Mouse (Mus musculus) skeletal muscle tissue, adult 2 months (tissue): ENCODE measurements at regions not wholly inside any gene's neighbourhood (a gene's known extent, or its start where the extent isn't known, plus 50 kb on each side); places are given as distances from the start of the nearest gene placed in this dataset.
"Not testable (repeated sequence)": the region's sequence is repeated elsewhere in the genome, so short reads cannot be mapped to it uniquely, and the experiment has no call there.

ENCODE experiments used
- DNase-seq: peaks from one replicate; pipeline ENCODE4 v3.0.0-alpha.2; 2012; ENCODE audit warnings: low read depth, low spot score

GRCm38 (mm10) chr13:27945062-27945461, 71.0 kb upstream of the Prl4a1 start:
- peak; percentile 2 for DNase-seq

GRCm38 (mm10) chr13:27960421-27960820, 55.6 kb upstream of the Prl4a1 start:
- DNase-seq = not testable (repeated sequence)

- not testable (repeated sequence) for DNase-seq
Observed at GRCm38 (mm10) chr13:27962381-27962780, 53.6 kb upstream of the Prl4a1 start.

GRCm38 (mm10) chr13:27966021-27966420, 50.0 kb upstream of the Prl4a1 start:
- not testable (repeated sequence) for DNase-seq
